Mouse (Mus musculus): ENCODE measurements at regions not wholly inside any gene's neighbourhood (a gene's known extent, or its start where the extent isn't known, plus 50 kb on each side); places are given as distances from the start of the nearest gene placed in this dataset.

- no peak for TF ChIP-seq EP300 (IDR thresholded peaks at IDR 0.05; ENCODE audit: low read depth)
- TF ChIP-seq CTCF (IDR thresholded peaks at IDR 0.05; ENCODE audit: low read depth): no peak
These were observed 67.3 kb upstream of the Pdc start for GRCm38 (mm10) chr1:150251876-150252275.

Measured in liver, postnatal 0 days (tissue).